Mouse (Mus musculus) CH12.LX (cell line): ENCODE data around the gene Rab11fip5. TPM values are rescaled to one million over a fixed set of nuclear protein-coding genes. Genes with fewer than 3 reads are reported as not detected.

Experiments
- DNase-seq: peaks from one replicate; pipeline ENCODE4 v3.0.0-alpha.2; 2013; ENCODE audit errors: extremely low read depth
- H3K27ac ChIP-seq: 2 replicates; pipeline ENCODE4 v1.5.1; 2012; ENCODE audit warnings: low read depth, mild to moderate bottlenecking, control low read depth, moderate library complexity; ENCODE audit not compliant: insufficient read depth
- H3K27me3 ChIP-seq: replicated peaks from 2 replicates; pipeline ENCODE3; 2012; ENCODE audit warnings: inconsistent platforms
- H3K36me3 ChIP-seq, 2 experiments: replicated peaks in 1 of 2; 2 replicates each; pipeline versions ENCODE3 to v1.6.1; 2012; ENCODE audit warnings: inconsistent platforms in 1 of 2, low read length in 1 of 2, mild to moderate bottlenecking in 1 of 2, mixed read lengths in 1 of 2, moderate library complexity in 1 of 2; ENCODE audit not compliant: control insufficient read depth in 1 of 2, insufficient read depth in 1 of 2
- H3K4me1 ChIP-seq, 2 experiments: 2 replicates each; pipeline ENCODE4 v1.6.1; 2012; ENCODE audit warnings: inconsistent platforms in 1 of 2, moderate library complexity in 1 of 2; ENCODE audit not compliant: insufficient read depth in 2 of 2, control insufficient read depth in 1 of 2
- H3K4me2 ChIP-seq: 2 replicates; pipeline ENCODE4 v1.6.1; 2012; ENCODE audit warnings: low read depth, mild to moderate bottlenecking, control low read depth; ENCODE audit not compliant: poor library complexity, insufficient read depth, severe bottlenecking
- H3K4me3 ChIP-seq, 3 experiments: fragments of 150-350 bp in 1 of 3; sonication (generic) in 1 of 3; replicated peaks in 1 of 3; 2 replicates each; pipeline versions ENCODE3 to v1.5.1; 2011 to 2012; ENCODE audit warnings: low read depth in 2 of 3, low read length in 2 of 3, mild to moderate bottlenecking in 2 of 3, moderate library complexity in 2 of 3, control low read depth in 1 of 3, improper control_type of control experiment in 1 of 3, inconsistent platforms in 1 of 3, mixed read lengths in 1 of 3; ENCODE audit not compliant: poor library complexity in 1 of 3
- H3K79me2 ChIP-seq: replicated peaks from 2 replicates; pipeline ENCODE4 v1.6.1; 2012; ENCODE audit warnings: mild to moderate bottlenecking, moderate library complexity; ENCODE audit not compliant: control insufficient read depth, poor library complexity, insufficient read depth, severe bottlenecking; ENCODE audit errors: extremely low read depth
- H3K9ac ChIP-seq: 2 replicates; pipeline ENCODE4 v1.6.1; 2012; ENCODE audit warnings: low read depth, mild to moderate bottlenecking, control low read depth, moderate library complexity; ENCODE audit not compliant: insufficient read depth
- H3K9me3 ChIP-seq: replicated peaks from 2 replicates; pipeline ENCODE3; 2012; ENCODE audit warnings: low read length, inconsistent platforms, mixed read lengths
- BHLHE40 ChIP-seq: IDR thresholded peaks from 2 replicates; pipeline ENCODE4 v1.6.1; 2011; ENCODE audit warnings: mild to moderate bottlenecking, low read depth, low read length, improper control_type of control experiment
- CTCF ChIP-seq, 2 experiments: IDR thresholded peaks in 1 of 2; conservative IDR thresholded peaks in 1 of 2; 2 replicates each; pipeline ENCODE4 v1.5.1; 2011 to 2012; ENCODE audit warnings: low read depth in 2 of 2, low read length in 2 of 2, improper control_type of control experiment in 1 of 2, inconsistent platforms in 1 of 2, mild to moderate bottlenecking in 1 of 2, moderate library complexity in 1 of 2
- E2F4 ChIP-seq: IDR thresholded peaks from 2 replicates; pipeline ENCODE4 v1.6.1; 2011; ENCODE audit warnings: low read depth, low read length, improper control_type of control experiment; ENCODE audit not compliant: insufficient replicate concordance
- ETS1 ChIP-seq: conservative IDR thresholded peaks from 2 replicates; pipeline ENCODE4 v1.6.1; 2012; ENCODE audit warnings: low read depth, mild to moderate bottlenecking, inconsistent platforms, low read length, improper control_type of control experiment, moderate library complexity
- IRF4 ChIP-seq: IDR thresholded peaks from 2 replicates; pipeline ENCODE4 v1.6.1; 2014; ENCODE audit warnings: low read depth, mild to moderate bottlenecking, inconsistent platforms, low read length, improper control_type of control experiment
- MXI1 ChIP-seq: IDR thresholded peaks from 2 replicates; pipeline ENCODE4 v1.6.1; 2011; ENCODE audit warnings: mild to moderate bottlenecking, low read depth, low read length, improper control_type of control experiment
- MYC ChIP-seq: IDR thresholded peaks from 2 replicates; pipeline ENCODE4 v1.6.1; 2011; ENCODE audit warnings: low read depth, mild to moderate bottlenecking, improper control_type of control experiment, low read length
- NRF1 ChIP-seq: IDR thresholded peaks from 2 replicates; pipeline ENCODE4 v1.6.1; 2014; ENCODE audit warnings: low read depth, mild to moderate bottlenecking, inconsistent platforms, low read length, improper control_type of control experiment, moderate library complexity
- PAX5 ChIP-seq: IDR thresholded peaks from 2 replicates; pipeline ENCODE4 v1.6.1; 2012; ENCODE audit warnings: low read length, inconsistent platforms, mixed read lengths
- RCOR1 ChIP-seq: conservative IDR thresholded peaks from 2 replicates; pipeline ENCODE4 v1.6.1; 2012; ENCODE audit warnings: low read depth, mild to moderate bottlenecking, inconsistent platforms, low read length, improper control_type of control experiment
- TBP ChIP-seq: conservative IDR thresholded peaks from 2 replicates; pipeline ENCODE4 v1.6.1; 2011; ENCODE audit warnings: low read depth, low read length, improper control_type of control experiment
- UBTF ChIP-seq: IDR thresholded peaks from 2 replicates; pipeline ENCODE4 v1.6.1; 2012; ENCODE audit warnings: low read depth, mild to moderate bottlenecking, inconsistent platforms, low read length, improper control_type of control experiment, moderate library complexity
- ZC3H11A ChIP-seq: IDR thresholded peaks from 2 replicates; pipeline ENCODE4 v1.6.1; 2012; ENCODE audit warnings: low read depth, mild to moderate bottlenecking, inconsistent platforms, low read length, improper control_type of control experiment
- ZMIZ1 ChIP-seq: IDR thresholded peaks from 2 replicates; pipeline ENCODE4 v1.6.1; 2012; ENCODE audit warnings: low read depth, mild to moderate bottlenecking, inconsistent platforms, low read length, improper control_type of control experiment
- dilution Hi-C: fragments of 300-500 bp; cut with MboI; formaldehyde crosslinking; loops from 2 replicates; pipeline ENCODE4 v1.14.3; 2020; ENCODE audit warnings: low sequenced_read_pairs; ENCODE audit not compliant: extremely low pct_unique_long_range_greater_than_20kb, extremely low pct_ligation_motif_present
- in situ Hi-C: fragments of 300-500 bp; cut with MboI; formaldehyde crosslinking; loops from 3 replicates; pipeline ENCODE4 v1.14.3; 2019; ENCODE audit warnings: low sequenced_read_pairs, low pct_ligation_motif_present, low pct_unique_long_range_greater_than_20kb, mixed read lengths
- polyA plus RNA-seq: library from polyadenylated mRNA; unstranded; fragments of >175 nt; gene quantifications from 2 replicates; pipeline ENCODE4 v1.2.1, GENCODE M21; 2012; ENCODE audit warnings: low read depth; ENCODE audit not compliant: insufficient read length
- total RNA-seq, 2 experiments: library from RNA; depleted of rRNA; stranded (reverse); fragments of 300-350 nt in 1 of 2; fragments of >200 nt in 1 of 2; gene quantifications; 2 replicates each; pipeline ENCODE4 v1.2.3; 2012 to 2014

Gene Rab11fip5
- total and polyA plus RNA-seq, 3 experiments = 0.13 to 0.30 (median 0.17) TPM

- in situ Hi-C loops = no loop called here
- TF ChIP-seq CTCF (conservative IDR thresholded peaks at IDR 0.05 in 1 of 2, IDR thresholded peaks at IDR 0.05 in 1 of 2; ENCODE audit: low read depth in 2 of 2, low read length in 2 of 2) (no peak), BHLHE40 (no peak), MYC (no peak), E2F4 (no peak), ZMIZ1 (no peak), TBP (no peak), UBTF (no peak), ZC3H11A (no peak), RCOR1 (no peak), IRF4 (no peak), NRF1 (no peak)
- H3K4me2 ChIP-seq = no peak overlapping the region
- DNase-seq = no peak
- H3K36me3 ChIP-seq = no peaks in the 10 kb centered on the region
- no peak overlapping the region for H3K4me3 ChIP-seq
- no peak overlapping the region for H3K9ac ChIP-seq
- H3K27me3 ChIP-seq = peaks cover 65% of the 10 kb centered on the region
- peaks cover 3 to 21% of the 10 kb centered on the region in 2 experiments for H3K4me1 ChIP-seq
- no peaks in the 10 kb centered on the region for H3K79me2 ChIP-seq
- dilution Hi-C loops = no loop called here
- no peaks in the 10 kb centered on the region for H3K9me3 ChIP-seq
- H3K27ac ChIP-seq = no peak overlapping the region
Observed at GRCm38 (mm10) chr6:85377066-85377734, 2.8 kb upstream of the Rab11fip5 start.

- H3K27ac ChIP-seq = no peak overlapping the region
- dilution Hi-C loops = no loop called here
- peak overlapping the region; percentile 23 to 57 (median 32) for H3K4me3 ChIP-seq
- TF ChIP-seq IRF4 = no peak
- no peak for TF ChIP-seq MXI1
- TF ChIP-seq PAX5 = no peak
- no peak for TF ChIP-seq ETS1
- no peak for TF ChIP-seq ZMIZ1
- peaks cover 82% of the 10 kb centered on the region for H3K27me3 ChIP-seq
- in situ Hi-C loops = no loop called here
- DNase-seq = peak; percentile 91
- no peaks in the 10 kb centered on the region for H3K36me3 ChIP-seq
- no peak overlapping the region for H3K9ac ChIP-seq
- peak overlapping the region; percentile 79 for H3K4me2 ChIP-seq
- no peaks in the 10 kb centered on the region for H3K79me2 ChIP-seq
- H3K9me3 ChIP-seq = no peaks in the 10 kb centered on the region
- peaks cover 3 to 8% of the 10 kb centered on the region in 2 experiments for H3K4me1 ChIP-seq
Observed at GRCm38 (mm10) chr6:85374734-85375114, 290 bp upstream of the Rab11fip5 start.
